Mouse (Mus musculus) natural killer cell, adult 2 months (primary cell): Measurements from ENCODE around the gene Eps15.

Experiments
- DNase-seq, 2 experiments: peaks; one replicate each; pipeline ENCODE4 v3.0.0; 2022; ENCODE audit warnings: low spot score in 2 of 2

Eps15 gene

DNA sequence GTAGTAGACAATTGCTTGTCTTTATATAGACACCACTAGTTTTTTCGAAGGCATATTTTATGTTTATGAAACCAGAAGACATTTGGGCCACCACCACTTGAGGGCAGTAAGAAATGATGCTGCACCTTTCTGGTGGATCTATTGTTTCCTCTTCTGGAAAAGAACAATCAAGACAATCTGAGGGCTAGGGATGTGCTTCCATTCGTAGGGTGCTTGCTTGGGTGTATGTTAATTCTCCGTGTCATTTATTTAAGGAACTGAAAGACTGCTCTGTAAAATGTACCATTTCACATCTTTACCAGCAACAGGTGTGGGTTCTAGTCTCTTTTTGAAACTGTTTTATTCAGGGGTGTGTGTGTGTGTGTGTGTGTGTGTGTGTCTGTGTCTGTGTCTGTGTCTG is 11.2 kb upstream of the Eps15 start:
- no peak for DNase-seq

GRCm38 (mm10) chr4:109271803-109272202 is 8.3 kb upstream of the Eps15 start:
- no peak for DNase-seq

- no peak for DNase-seq
Measured at GRCm38 (mm10) chr4:109273586-109274240, 6.4 kb upstream of the Eps15 start.

DNA sequence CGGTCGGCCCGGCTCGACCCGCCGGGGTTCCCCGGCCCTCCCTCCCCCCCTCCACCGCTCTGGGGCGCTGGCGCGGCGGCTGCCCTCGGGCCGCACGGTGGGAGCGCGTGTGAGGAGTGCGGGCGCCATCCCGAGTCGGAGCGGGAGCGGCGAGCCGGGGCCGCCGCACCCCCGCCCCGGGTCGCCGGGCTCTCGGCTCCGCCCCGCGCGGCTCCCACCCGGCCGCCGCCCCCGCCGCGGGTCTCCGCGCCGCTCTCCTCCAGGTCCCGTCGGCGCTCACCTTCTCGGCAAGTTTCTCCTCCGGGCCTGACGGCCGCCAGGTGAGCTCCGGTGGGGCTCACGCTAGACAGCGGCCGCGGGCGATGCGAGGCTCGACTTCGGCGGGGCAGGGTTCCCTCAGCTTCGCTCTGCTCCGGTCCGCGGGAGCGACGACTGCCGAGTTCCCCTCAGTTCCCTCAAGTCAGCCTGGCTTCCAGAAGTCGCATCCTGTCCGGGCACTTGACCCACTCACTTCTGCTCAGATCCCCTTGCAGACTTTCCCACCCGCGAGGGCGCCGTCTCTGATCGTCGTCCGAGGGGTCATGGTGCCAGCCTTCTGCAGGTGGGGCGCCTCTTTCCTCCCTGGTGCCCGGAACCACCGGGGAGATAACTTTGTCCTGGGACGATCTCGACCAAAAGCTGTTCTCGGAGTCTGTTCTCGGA is 542 bp downstream of the Eps15 start:
- peak; percentile 3 to 7 for DNase-seq

- no peak for DNase-seq
Measured at GRCm38 (mm10) chr4:109281161-109281560, 1.1 kb downstream of the Eps15 start.

DNA sequence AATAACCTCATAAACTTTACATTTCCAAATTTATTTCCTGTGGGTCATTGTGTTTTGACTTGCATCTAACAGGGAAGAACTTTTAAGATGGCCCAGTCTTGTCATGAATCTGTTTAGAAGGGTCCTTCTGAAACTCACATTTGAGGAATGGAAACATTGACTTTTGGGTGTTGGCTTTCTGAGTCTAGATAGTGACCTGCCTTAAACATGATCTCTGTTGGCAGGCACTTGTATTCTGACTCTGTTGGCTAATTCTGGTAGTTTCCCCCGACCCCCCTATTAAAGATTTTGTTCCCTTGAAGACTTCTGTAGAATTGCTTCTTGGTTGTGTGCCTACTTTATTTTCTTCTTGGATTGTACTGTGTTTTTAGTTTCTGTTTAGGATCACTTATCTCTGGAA is 1.9 kb downstream of the Eps15 start:
- DNase-seq: no peak

- no peak for DNase-seq
Measured at GRCm38 (mm10) chr4:109294629-109295028, 14.6 kb downstream of the Eps15 start.

DNA sequence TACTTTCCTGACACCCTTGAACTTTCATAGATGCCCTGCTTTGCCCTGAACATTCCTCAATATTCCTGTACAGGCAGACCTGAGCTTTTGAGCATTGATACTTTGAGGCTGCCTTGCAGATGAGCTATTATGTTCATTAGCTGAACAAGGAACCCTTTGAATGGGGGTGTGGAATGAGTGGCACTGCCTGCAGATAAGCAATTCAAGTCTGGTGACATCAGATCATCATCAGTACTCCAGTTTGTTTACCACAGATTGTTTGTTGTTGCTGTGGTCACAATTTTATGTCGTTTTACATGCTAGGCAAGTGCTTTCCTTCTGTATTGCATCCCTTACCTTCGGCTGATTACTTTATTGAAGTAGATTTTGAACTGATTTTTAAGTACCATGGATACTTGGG is 16.4 kb downstream of the Eps15 start:
- no peak for DNase-seq

DNA sequence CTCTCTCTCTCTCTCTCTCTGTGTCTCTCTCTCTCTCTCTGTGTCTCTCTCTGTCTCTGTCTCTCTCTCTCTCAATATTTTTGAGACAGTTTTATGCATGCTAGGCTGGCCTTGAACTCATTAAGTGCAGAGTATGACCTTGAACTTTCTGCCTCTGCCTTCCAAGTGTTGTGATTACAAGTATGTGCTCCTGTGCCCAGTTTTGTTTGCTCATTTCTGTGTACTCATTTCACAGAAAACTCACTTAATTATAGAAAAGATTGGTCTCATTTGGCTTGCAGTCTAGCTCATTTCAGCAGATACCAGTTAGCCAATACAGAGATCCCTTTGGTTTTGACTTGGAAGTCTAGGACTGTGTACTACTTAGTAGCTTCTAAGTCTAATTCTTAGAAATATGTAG is 19.1 kb downstream of the Eps15 start:
- DNase-seq: no peak

- DNase-seq: no peak
Measured at GRCm38 (mm10) chr4:109316941-109317894, 37.1 kb downstream of the Eps15 start.

GRCm38 (mm10) chr4:109336796-109337195 is 56.7 kb downstream of the Eps15 start:
- DNase-seq: no peak

DNA sequence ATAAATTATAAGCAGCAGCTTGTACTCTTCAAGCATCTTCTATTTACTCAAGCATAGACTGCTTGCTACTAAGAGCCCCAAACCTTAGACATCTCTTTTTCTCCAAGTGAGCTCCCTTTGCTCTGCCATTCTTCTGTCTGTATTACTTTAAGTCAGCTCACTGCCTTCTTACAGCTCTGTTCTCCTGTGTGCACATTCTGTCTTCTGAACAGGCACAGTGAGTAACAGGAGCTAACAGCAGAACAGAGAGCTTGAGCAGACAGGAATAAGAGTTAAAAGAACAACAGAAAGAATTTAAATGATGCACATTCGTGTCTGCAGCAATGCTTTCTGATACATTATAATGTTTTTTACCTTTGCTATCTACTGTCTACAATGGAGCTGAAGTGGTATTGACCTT is 61.2 kb downstream of the Eps15 start:
- no peak for DNase-seq

- DNase-seq: no peak
Measured at GRCm38 (mm10) chr4:109342783-109343485, 62.9 kb downstream of the Eps15 start.

- no peak for DNase-seq
Measured at GRCm38 (mm10) chr4:109343909-109344308, 63.8 kb downstream of the Eps15 start.

DNA sequence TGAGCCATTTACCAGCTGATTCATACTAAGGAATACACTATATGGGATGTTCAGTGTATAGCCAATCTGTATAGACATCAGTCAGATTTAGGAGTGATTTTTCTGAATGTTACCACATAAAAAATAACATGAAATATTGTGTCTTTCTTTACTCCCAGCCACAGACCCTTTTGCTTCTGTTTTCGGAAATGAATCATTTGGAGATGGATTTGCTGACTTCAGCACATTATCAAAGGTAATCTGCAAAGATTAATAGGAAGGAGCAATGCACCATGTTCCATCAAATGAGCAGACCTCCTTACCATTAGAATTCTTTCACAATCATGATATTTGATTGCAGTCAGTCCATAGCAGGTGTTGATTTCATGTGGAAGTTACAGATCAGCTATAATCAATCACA is 98.0 kb downstream of the Eps15 start:
- no peak for DNase-seq

- no peak for DNase-seq
Measured at GRCm38 (mm10) chr4:109382457-109382856, 102.4 kb downstream of the Eps15 start.

GRCm38 (mm10) chr4:109385599-109385998 is 105.5 kb downstream of the Eps15 start:
- DNase-seq: no peak

- DNase-seq: no peak
Measured at GRCm38 (mm10) chr4:109393229-109393779, 113.2 kb downstream of the Eps15 start.

DNA sequence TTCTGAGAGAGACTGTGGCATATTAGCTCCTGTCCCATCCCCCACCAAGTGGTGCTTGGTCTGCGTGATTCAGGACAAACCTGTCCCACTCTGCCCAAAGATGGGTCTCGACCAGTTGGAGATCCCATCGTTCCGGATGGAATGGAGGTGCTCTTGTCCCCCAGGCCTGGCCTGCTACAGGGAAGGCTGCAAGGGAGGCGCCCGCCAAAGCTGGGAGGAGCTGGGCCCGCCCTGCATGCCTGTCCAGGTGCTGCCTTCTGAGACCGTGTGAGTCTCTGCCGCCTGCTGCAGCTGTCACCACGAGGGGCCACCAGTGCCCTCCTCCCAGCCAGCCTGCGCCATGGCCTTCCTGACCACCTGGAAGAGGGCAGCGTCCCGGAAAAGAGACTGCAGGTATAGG is 113.8 kb downstream of the Eps15 start:
- DNase-seq: no peak

GRCm38 (mm10) chr4:109394314-109395074 is 114.4 kb downstream of the Eps15 start:
- DNase-seq: no peak
